Mouse (Mus musculus) liver, postnatal 0 days (tissue): ENCODE measurements around the gene Stxbp5.

Experiments
- CTCF ChIP-seq: sonication (generic); IDR thresholded peaks from 2 replicates; pipeline ENCODE4 v1.5.1; 2016; ENCODE audit warnings: antibody characterized with exemption, low read depth
- EP300 ChIP-seq: IDR thresholded peaks from 2 replicates; pipeline ENCODE4 v1.6.1; 2016; ENCODE audit warnings: antibody characterized with exemption, low read depth, mild to moderate bottlenecking

DNA sequence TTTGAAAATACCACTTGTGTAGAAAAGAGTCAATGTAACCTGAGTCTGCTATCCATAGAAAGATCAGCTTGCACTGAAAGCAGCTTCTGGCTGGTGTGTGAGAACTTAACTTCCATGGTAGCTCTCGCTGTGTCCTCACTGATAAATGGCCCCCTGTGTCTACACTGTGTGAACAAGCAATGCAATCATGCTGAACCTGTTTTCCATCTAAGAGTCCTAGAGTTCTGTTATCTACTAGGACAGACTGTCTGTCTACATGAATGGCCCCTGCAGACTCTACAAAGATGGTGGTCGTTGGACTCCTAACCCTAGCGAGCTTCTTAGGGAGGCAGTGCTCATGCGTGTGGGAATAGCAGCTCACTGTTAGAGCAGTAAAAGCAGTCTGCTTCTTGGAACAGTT is 65.9 kb downstream of the Stxbp5 start:
- TF ChIP-seq CTCF (no peak), EP300 (no peak)
